Comparison of ENCODE assay signal across 8 mouse cellular contexts in genomic region chr1:74505393-74505720, GRCm38 (mm10). TPM values are rescaled to one million over a fixed set of nuclear protein-coding genes. Genes with fewer than 3 reads are reported as not detected.
A peak's percentile ranks its signal among the peaks of the same experiment; 100 is the strongest.
DNase-seq lines count a peak whose midpoint lies in the region; ATAC-seq lines count a peak whose summit lies in the region.

No protein-coding gene starts in this region.

- DNase-seq in kidney, postnatal 36 days = no peak
- DNase-seq in embryonic facial prominence, embryonic 10.5 days (ENCODE audit: low spot score) = no peak
- no peak for DNase-seq in adrenal gland, postnatal 10 days
- no peak for DNase-seq in urinary bladder, postnatal 14 days (ENCODE audit: low spot score)
- no peak for DNase-seq in left cerebral cortex, adult 8-10 months (ENCODE audit: low spot score in 2 of 2)

- whole genome bisulfite sequencing in kidney, embryonic 16.5 days = under 1% methylated on average over 22 of the region's 22 CpGs
- WGBS in embryonic facial prominence, embryonic 10.5 days = under 1% methylated on average over 22 of the region's 22 CpGs
- WGBS in hindbrain, embryonic 15.5 days = under 1% methylated on average over 22 of the region's 22 CpGs
- WGBS in midbrain, embryonic 15.5 days = 1% methylated on average over 22 of the region's 22 CpGs

- H3K4me3 ChIP-seq in kidney, embryonic 16.5 days (ENCODE audit: low read length) = peak overlapping the region; percentile 74
- H3K4me3 ChIP-seq in embryonic facial prominence, embryonic 10.5 days = peak overlapping the region; percentile 75
- peak overlapping the region; percentile 84 for H3K4me3 ChIP-seq in hindbrain, embryonic 15.5 days
- peak overlapping the region; percentile 82 for H3K4me3 ChIP-seq in midbrain, embryonic 15.5 days

- no peak for ATAC-seq in kidney, embryonic 16.5 days (ENCODE audit: low FRiP score, low TSS enrichment)
- no peak for ATAC-seq in hindbrain, embryonic 15.5 days (ENCODE audit: low FRiP score, low read depth)
- peak; percentile 79 for ATAC-seq in midbrain, embryonic 15.5 days (replicated peaks)

- no peaks in the 10 kb centered on the region for H3K27me3 ChIP-seq in kidney, embryonic 16.5 days (ENCODE audit: insufficient read depth, low read length)
- no peaks in the 10 kb centered on the region for H3K27me3 ChIP-seq in embryonic facial prominence, embryonic 10.5 days (replicated peaks; ENCODE audit: low read depth, poor library complexity, severe bottlenecking)
- no peaks in the 10 kb centered on the region for H3K27me3 ChIP-seq in hindbrain, embryonic 15.5 days
- no peaks in the 10 kb centered on the region for H3K27me3 ChIP-seq in midbrain, embryonic 15.5 days (replicated peaks)

- no peaks in the 10 kb centered on the region for H3K9me3 ChIP-seq in kidney, embryonic 16.5 days (ENCODE audit: low read length)
- no peaks in the 10 kb centered on the region for H3K9me3 ChIP-seq in embryonic facial prominence, embryonic 10.5 days
- no peaks in the 10 kb centered on the region for H3K9me3 ChIP-seq in hindbrain, embryonic 15.5 days
- H3K9me3 ChIP-seq in midbrain, embryonic 15.5 days = no peaks in the 10 kb centered on the region

- peak overlapping the region; percentile 81 for H3K4me2 ChIP-seq in kidney, embryonic 16.5 days (replicated peaks; ENCODE audit: low read depth, low read length)
- peak overlapping the region; percentile 82 for H3K4me2 ChIP-seq in hindbrain, embryonic 15.5 days
- H3K4me2 ChIP-seq in midbrain, embryonic 15.5 days = peak overlapping the region; percentile 88

- peaks cover 30% of the 10 kb centered on the region for H3K4me1 ChIP-seq in kidney, embryonic 16.5 days (ENCODE audit: insufficient read depth, low read length)
- peaks cover 25% of the 10 kb centered on the region for H3K4me1 ChIP-seq in embryonic facial prominence, embryonic 10.5 days
- H3K4me1 ChIP-seq in hindbrain, embryonic 15.5 days (replicated peaks) = peaks cover 41% of the 10 kb centered on the region
- peaks cover 37% of the 10 kb centered on the region for H3K4me1 ChIP-seq in midbrain, embryonic 15.5 days

- peak overlapping the region; percentile 74 for H3K9ac ChIP-seq in kidney, embryonic 16.5 days (replicated peaks; ENCODE audit: low read length)
- H3K9ac ChIP-seq in hindbrain, embryonic 15.5 days = peak overlapping the region; percentile 75
- peak overlapping the region; percentile 59 for H3K9ac ChIP-seq in midbrain, embryonic 15.5 days

- peaks cover 3% of the 10 kb centered on the region; the same call in 1 of the 2 replicates for H3K36me3 ChIP-seq in kidney, embryonic 16.5 days (ENCODE audit: insufficient read depth, low read length)
- peaks cover 38% of the 10 kb centered on the region for H3K36me3 ChIP-seq in embryonic facial prominence, embryonic 10.5 days (replicated peaks)
- no peaks in the 10 kb centered on the region for H3K36me3 ChIP-seq in hindbrain, embryonic 15.5 days
- no peaks in the 10 kb centered on the region for H3K36me3 ChIP-seq in midbrain, embryonic 15.5 days (replicated peaks)

- peak overlapping the region; percentile 74; the same call in 1 of the 2 replicates for H3K27ac ChIP-seq in kidney, embryonic 16.5 days (ENCODE audit: low read length)
- H3K27ac ChIP-seq in embryonic facial prominence, embryonic 10.5 days (replicated peaks) = peak overlapping the region; percentile 97
- H3K27ac ChIP-seq in hindbrain, embryonic 15.5 days (replicated peaks) = peak overlapping the region; percentile 69
- H3K27ac ChIP-seq in midbrain, embryonic 15.5 days = peak overlapping the region; percentile 70

RNA-seq across cellular contexts. Expression of gene Cnot9, which starts 0.5 kb away (rescaled TPM):
- polyA plus RNA-seq in kidney, embryonic 16.5 days (2015; fragmentation: Nextera tagmentation; extraction: Ambion mirVana) = 63.7 and 71.7 TPM in 2 replicates
- 109 and 113 TPM in 2 replicates for polyA plus RNA-seq in embryonic facial prominence, embryonic 10.5 days (2016; fragmentation: Nextera tagmentation; extraction: Ambion mirVana)
- 48.7 and 51.1 TPM in 2 replicates for polyA plus RNA-seq in hindbrain, embryonic 15.5 days (2015; fragmentation: Nextera tagmentation; extraction: Ambion mirVana)
- 47.6 and 50.4 TPM in 2 replicates for polyA plus RNA-seq in midbrain, embryonic 15.5 days (2015; fragmentation: Nextera tagmentation; extraction: Ambion mirVana)
- total RNA-seq in adrenal gland, postnatal 10 days (2021) = 10 to 100 TPM; 31.7 to 35.0 TPM
- total RNA-seq in left cerebral cortex, adult 8-10 months (2022) = 10 to 100 TPM; 22.3 to 25.7 (median 24.0) TPM

RNA-seq across cellular contexts. Expression of gene Plcd4, which starts 37.3 kb away (rescaled TPM):
- polyA plus RNA-seq in kidney, embryonic 16.5 days (2015; fragmentation: Nextera tagmentation; extraction: Ambion mirVana) = 1.3 TPM in 2 replicates
- 0.59 and 0.87 TPM in 2 replicates for polyA plus RNA-seq in embryonic facial prominence, embryonic 10.5 days (2016; fragmentation: Nextera tagmentation; extraction: Ambion mirVana)
- 5.6 and 6.1 TPM in 2 replicates for polyA plus RNA-seq in hindbrain, embryonic 15.5 days (2015; fragmentation: Nextera tagmentation; extraction: Ambion mirVana)
- 5.7 and 5.9 TPM in 2 replicates for polyA plus RNA-seq in midbrain, embryonic 15.5 days (2015; fragmentation: Nextera tagmentation; extraction: Ambion mirVana)
- 1 to 10 TPM in 1 of 2 experiments, under 1 TPM in 1; 0.99 to 2.0 TPM for total RNA-seq in adrenal gland, postnatal 10 days (2021)
- 10 to 100 TPM; 11.3 to 14.4 (median 12.8) TPM for total RNA-seq in left cerebral cortex, adult 8-10 months (2022)

RNA-seq across cellular contexts. Expression of gene Usp37, which starts 38.7 kb away (rescaled TPM):
- polyA plus RNA-seq in kidney, embryonic 16.5 days (2015; fragmentation: Nextera tagmentation; extraction: Ambion mirVana) = 31.5 and 36.5 TPM in 2 replicates
- polyA plus RNA-seq in embryonic facial prominence, embryonic 10.5 days (2016; fragmentation: Nextera tagmentation; extraction: Ambion mirVana) = 45.8 and 47.0 TPM in 2 replicates
- polyA plus RNA-seq in hindbrain, embryonic 15.5 days (2015; fragmentation: Nextera tagmentation; extraction: Ambion mirVana) = 23.9 and 25.1 TPM in 2 replicates
- 27.4 and 29.3 TPM in 2 replicates for polyA plus RNA-seq in midbrain, embryonic 15.5 days (2015; fragmentation: Nextera tagmentation; extraction: Ambion mirVana)
- 10 to 100 TPM; 18.8 to 20.4 TPM for total RNA-seq in adrenal gland, postnatal 10 days (2021)
- total RNA-seq in left cerebral cortex, adult 8-10 months (2022) = 10 to 100 TPM; 22.2 to 26.1 (median 22.4) TPM
